11 mouse cellular contexts compared by ENCODE assay signal in genomic region chr4:133073192-133073591, GRCm38 (mm10). TPM values are rescaled to one million over a fixed set of nuclear protein-coding genes. Genes with fewer than 3 reads are reported as not detected.
DNase-seq lines count a peak whose midpoint lies in the region; ATAC-seq and TF ChIP-seq lines count a peak whose summit lies in the region.
"Had no signal": no experiment of that assay in that cellular context is flagged by ENCODE, and none has a peak within 500 bp of the region (broad histone marks: within the 10 kb centered on the region; RNA-seq: fewer than 3 reads in every experiment).

No protein-coding gene starts in this region.

- peak overlapping the region; percentile 93 for H3K27ac ChIP-seq in layer of hippocampus, adult 2 months
- peak overlapping the region; percentile 72 for H3K27ac ChIP-seq in forebrain, embryonic 14.5 days (ENCODE audit: low read depth, low read length)
- H3K27ac ChIP-seq in limb, embryonic 15.5 days = peak overlapping the region; percentile 3

- H3K4me2 ChIP-seq in forebrain, embryonic 14.5 days (ENCODE audit: low read length) = no peak overlapping the region
- H3K4me2 ChIP-seq in limb, embryonic 15.5 days = no peak overlapping the region

- H3K4me3 ChIP-seq in layer of hippocampus, adult 2 months = no peak overlapping the region
- H3K4me3 ChIP-seq in forebrain, embryonic 14.5 days (ENCODE audit: low read depth, low read length) = no peak overlapping the region
- H3K4me3 ChIP-seq in limb, embryonic 15.5 days = no peak overlapping the region

- TF ChIP-seq CTCF in layer of hippocampus, adult 2 months (conservative IDR thresholded peaks at IDR 0.05) = no peak

- no peaks in the 10 kb centered on the region for H3K27me3 ChIP-seq in forebrain, embryonic 14.5 days (replicated peaks; ENCODE audit: control insufficient read depth, insufficient read depth, low read length)
- no peaks in the 10 kb centered on the region for H3K27me3 ChIP-seq in limb, embryonic 15.5 days

- no peak for ATAC-seq in forebrain, embryonic 14.5 days
- no peak for ATAC-seq in limb, embryonic 15.5 days (ENCODE audit: insufficient number of reproducible peaks, low FRiP score, low TSS enrichment, low read depth)
- ATAC-seq: intestine, postnatal 0 days had no signal

- no peak overlapping the region for H3K9ac ChIP-seq in forebrain, embryonic 14.5 days (ENCODE audit: low read length)
- H3K9ac ChIP-seq in limb, embryonic 15.5 days = no peak overlapping the region

- WGBS in forebrain, embryonic 14.5 days = 65% methylated on average over 8 of the region's 8 CpGs
- 50% methylated on average over 8 of the region's 8 CpGs for whole genome bisulfite sequencing in limb, embryonic 15.5 days

- peaks cover 43% of the 10 kb centered on the region for H3K36me3 ChIP-seq in forebrain, embryonic 14.5 days (ENCODE audit: control insufficient read depth, insufficient read depth, low read length)
- peaks cover 87% of the 10 kb centered on the region for H3K36me3 ChIP-seq in limb, embryonic 15.5 days

- no peaks in the 10 kb centered on the region for H3K9me3 ChIP-seq in forebrain, embryonic 14.5 days (replicated peaks; ENCODE audit: control insufficient read depth, low read length)
- no peaks in the 10 kb centered on the region for H3K9me3 ChIP-seq in limb, embryonic 15.5 days

- H3K4me1 ChIP-seq in forebrain, embryonic 14.5 days (ENCODE audit: control insufficient read depth, insufficient read depth, low read length) = peaks cover 23% of the 10 kb centered on the region
- H3K4me1 ChIP-seq in limb, embryonic 15.5 days = peaks cover 56% of the 10 kb centered on the region

- DNase-seq in layer of hippocampus, adult 2 months (ENCODE audit: low spot score in 2 of 2) = no peak
- no peak for DNase-seq in layer of hippocampus, adult 18-20 months (ENCODE audit: low spot score in 2 of 2)
- DNase-seq in forebrain, embryonic 14.5 days (ENCODE audit: low spot score) = no peak
- DNase-seq in thymus, postnatal 10 days (ENCODE audit: low spot score in 2 of 2) = peak; percentile 75 to 78
- no peak for DNase-seq in cerebellum, adult 18-20 months
- no peak for DNase-seq in retina, postnatal 1 day
- no peak for DNase-seq in urinary bladder, adult 18-20 months (ENCODE audit: low spot score in 2 of 2)
- DNase-seq: cerebellum, adult 11 months; lung, adult 18-20 months had no signal

RNA-seq across cellular contexts. Expression of gene Wasf2, which starts 57.1 kb away (rescaled TPM):
- total RNA-seq in layer of hippocampus, adult 2 months (2021) = 10 to 100 TPM; 32.0 to 33.1 TPM
- total RNA-seq in layer of hippocampus, adult 18-20 months (2021) = 10 to 100 TPM; 27.4 to 32.6 TPM
- polyA plus RNA-seq in forebrain, embryonic 14.5 days (2014; fragmentation: Nextera tagmentation; extraction: Ambion mirVana) = 28.3 and 30.4 TPM in 2 replicates
- 117 and 129 TPM in 2 replicates for polyA plus RNA-seq in limb, embryonic 15.5 days (2015; fragmentation: Nextera tagmentation; extraction: Ambion mirVana)

Comparison
In these comparisons a context has a peak if more than half of its experiments do, and no peak if none do; other contexts are left out.
1. DNase-seq: peak in thymus, postnatal 10 days (2 of 2); none in layer of hippocampus, adult 2 months (0 of 2), layer of hippocampus, adult 18-20 months (0 of 2), forebrain, embryonic 14.5 days (single experiment), cerebellum, adult 18-20 months (0 of 2), retina, postnatal 1 day (single experiment) and urinary bladder, adult 18-20 months (0 of 2).
2. H3K27ac ChIP-seq: peak in every context shown above with its lines; median percentile 93 in layer of hippocampus, adult 2 months; 72 in forebrain, embryonic 14.5 days; 3 in limb, embryonic 15.5 days.